In the genomic region with DNA sequence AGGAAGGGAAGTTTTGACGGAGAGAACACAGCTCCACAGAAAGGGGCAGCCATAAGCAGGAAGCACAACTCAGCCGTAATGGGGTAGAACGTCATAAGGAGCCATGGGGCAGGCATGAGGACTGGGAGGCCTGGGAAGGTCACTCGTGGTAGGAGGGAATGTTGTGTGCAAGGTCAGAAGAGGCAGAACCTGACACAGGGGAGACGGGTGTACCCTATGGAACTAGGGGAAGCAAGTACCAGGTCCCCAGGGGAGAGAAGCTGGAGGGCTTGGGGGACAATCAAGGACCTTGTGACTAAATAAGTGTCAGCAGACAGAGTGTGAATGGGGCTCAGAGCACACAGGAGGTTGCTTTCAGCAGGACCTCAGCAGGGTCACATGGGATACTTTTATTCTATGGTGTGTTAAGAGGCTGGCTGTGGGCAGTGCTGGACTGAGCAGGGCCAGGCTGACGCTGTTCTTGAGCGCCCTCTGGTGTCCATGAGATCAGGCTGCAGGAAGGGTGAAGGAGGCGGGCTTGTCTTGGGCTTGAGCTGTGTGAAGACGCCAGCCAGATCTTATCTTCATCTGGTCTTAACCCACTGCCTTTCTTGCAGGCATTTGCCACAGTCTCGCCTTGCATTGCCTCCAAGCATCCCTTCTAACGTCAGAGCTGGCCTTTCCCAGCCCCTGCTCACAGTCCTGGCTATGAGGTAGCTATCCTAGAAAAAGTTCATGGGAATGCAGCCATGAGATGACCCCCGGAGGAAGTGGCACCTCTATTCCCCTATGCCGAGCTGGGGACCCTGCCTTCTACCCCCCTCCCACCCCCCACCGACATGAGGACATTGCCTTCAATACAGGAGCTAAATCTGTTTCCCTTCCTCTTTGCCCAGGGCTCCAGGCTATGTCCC, we compare ENCODE assay signal across 8 mouse cellular contexts. TPM values are rescaled to one million over a fixed set of nuclear protein-coding genes. Genes with fewer than 3 reads are reported as not detected.
DNase-seq lines count a peak whose midpoint lies in the region; ATAC-seq and TF ChIP-seq lines count a peak whose summit lies in the region.

No protein-coding gene starts in this region.

- 0 out of 2 replicates have a peak, but pooled peaks have one; percentile 62 for ATAC-seq in erythroid progenitor cell, adult 5-6 weeks (replicated peaks; ENCODE audit: low FRiP score, poor library complexity, severe bottlenecking)
- ATAC-seq in liver, postnatal 0 days = peak; percentile 63
- ATAC-seq in neural tube, embryonic 13.5 days (ENCODE audit: low read depth) = peak; percentile 92

- H3K27me3 ChIP-seq in E14TG2a.4 (ENCODE audit: insufficient read depth, low read length) = 0 out of 2 replicates have a peak, but pooled peaks cover 16% of the 10 kb centered on the region
- no peaks in the 10 kb centered on the region for H3K27me3 ChIP-seq in liver, postnatal 0 days (ENCODE audit: insufficient read depth, low read length)
- no peaks in the 10 kb centered on the region; the same call in 1 of the 2 replicates for H3K27me3 ChIP-seq in neural tube, embryonic 13.5 days

- TF ChIP-seq EP300 in liver, postnatal 0 days (IDR thresholded peaks at IDR 0.05; ENCODE audit: low read depth) = no peak

- peak; percentile 73 for TF ChIP-seq CTCF in E14TG2a.4 (conservative IDR thresholded peaks at IDR 0.05; ENCODE audit: low read length)
- peak; percentile 58 for TF ChIP-seq CTCF in bone marrow macrophage, adult 2 months (IDR thresholded peaks at IDR 0.05; ENCODE audit: low read depth, low read length)
- TF ChIP-seq CTCF in liver, postnatal 0 days (IDR thresholded peaks at IDR 0.05; ENCODE audit: low read depth) = peak; percentile 80

- no peak overlapping the region for H3K4me2 ChIP-seq in liver, postnatal 0 days (ENCODE audit: low read depth, low read length)
- no peak overlapping the region for H3K4me2 ChIP-seq in neural tube, embryonic 13.5 days

- H3K9ac ChIP-seq in liver, postnatal 0 days (replicated peaks) = no peak overlapping the region
- H3K9ac ChIP-seq in neural tube, embryonic 13.5 days = no peak overlapping the region

- peak; percentile 52 to 78 for DNase-seq in heart, postnatal 10 days
- DNase-seq in large intestine, adult 2 months (ENCODE audit: low read depth, low spot score) = peak; percentile 38
- DNase-seq in liver, postnatal 0 days = peak; percentile 59
- peak; percentile 55 for DNase-seq in thymus, postnatal 14 days

- no peaks in the 10 kb centered on the region for H3K9me3 ChIP-seq in E14TG2a.4 (ENCODE audit: low read length)
- no peaks in the 10 kb centered on the region for H3K9me3 ChIP-seq in liver, postnatal 0 days (ENCODE audit: low read length)
- H3K9me3 ChIP-seq in neural tube, embryonic 13.5 days = no peaks in the 10 kb centered on the region

- intact Hi-C loops in heart, postnatal 10 days (cut with DNase I) = loop anchor here (2.0 kb wide), 1 partner anchor 47 kb away; no protein-coding TSS in a partner anchor

- peak overlapping the region; percentile 79 for H3K27ac ChIP-seq in bone marrow macrophage, adult 2 months (ENCODE audit: insufficient read depth, low read depth, low read length)
- no peak overlapping the region for H3K27ac ChIP-seq in liver, postnatal 0 days (ENCODE audit: low read depth)
- no peak overlapping the region for H3K27ac ChIP-seq in neural tube, embryonic 13.5 days (replicated peaks)

- no peak overlapping the region for H3K4me3 ChIP-seq in E14TG2a.4 (replicated peaks; ENCODE audit: low read length)
- no peak overlapping the region for H3K4me3 ChIP-seq in bone marrow macrophage, adult 2 months (ENCODE audit: insufficient read depth, low read length)
- H3K4me3 ChIP-seq in liver, postnatal 0 days (ENCODE audit: low read depth, low read length) = no peak overlapping the region
- H3K4me3 ChIP-seq in neural tube, embryonic 13.5 days = no peak overlapping the region

- 24% methylated on average over 14 of the region's 14 CpGs for WGBS in large intestine, adult 2 months
- WGBS in liver, postnatal 0 days (ENCODE audit: insufficient replicate concordance) = 26% methylated on average over 14 of the region's 14 CpGs
- 36% methylated on average over 14 of the region's 14 CpGs for WGBS in neural tube, embryonic 13.5 days

- H3K36me3 ChIP-seq in E14TG2a.4 (ENCODE audit: insufficient read depth, low read length) = no peaks in the 10 kb centered on the region
- no peaks in the 10 kb centered on the region for H3K36me3 ChIP-seq in liver, postnatal 0 days (replicated peaks; ENCODE audit: insufficient read depth, low read length)
- no peaks in the 10 kb centered on the region for H3K36me3 ChIP-seq in neural tube, embryonic 13.5 days

- no peak for TF ChIP-seq POLR2A in bone marrow macrophage, adult 2 months (IDR thresholded peaks at IDR 0.05; ENCODE audit: borderline replicate concordance, low read depth, low read length)

- H3K4me1 ChIP-seq in E14TG2a.4 (replicated peaks; ENCODE audit: low read depth, low read length) = peaks cover 6% of the 10 kb centered on the region
- peaks cover 27% of the 10 kb centered on the region for H3K4me1 ChIP-seq in bone marrow macrophage, adult 2 months (ENCODE audit: control insufficient read depth, insufficient read depth, low read length)
- no peaks in the 10 kb centered on the region for H3K4me1 ChIP-seq in liver, postnatal 0 days (ENCODE audit: insufficient read depth)
- H3K4me1 ChIP-seq in neural tube, embryonic 13.5 days (replicated peaks) = no peaks in the 10 kb centered on the region

RNA-seq across cellular contexts. Expression of a gene that starts 13.7 kb away (rescaled TPM):
- polyA plus RNA-seq in bone marrow macrophage, adult 2 months (2012; ENCODE audit: insufficient read depth, insufficient read length, missing spikeins) = not detected in 2 replicates
- not detected in 2 replicates for total RNA-seq in erythroid progenitor cell, adult 5-6 weeks (2015; ENCODE audit: low replicate concordance)
- not detected in 2 replicates for total RNA-seq in erythroid progenitor cell, adult 5-6 weeks (2017; ENCODE audit: low replicate concordance)
- not detected for total RNA-seq in heart, postnatal 10 days (2021)
- polyA plus RNA-seq in large intestine, adult 2 months (2012; rRNA removed) = not detected in 2 replicates
- polyA plus RNA-seq in liver, postnatal 0 days (2015; fragmentation: Nextera tagmentation; extraction: Ambion mirVana) = not detected in 2 replicates
- polyA plus RNA-seq in neural tube, embryonic 13.5 days (2015; fragmentation: Nextera tagmentation; extraction: Ambion mirVana) = not detected in 2 replicates

RNA-seq across cellular contexts. Expression of a gene that starts 30.7 kb away (rescaled TPM):
- polyA plus RNA-seq in bone marrow macrophage, adult 2 months (2012; ENCODE audit: insufficient read depth, insufficient read length, missing spikeins) = not detected in 2 replicates
- not detected in 2 replicates for total RNA-seq in erythroid progenitor cell, adult 5-6 weeks (2015; ENCODE audit: low replicate concordance)
- total RNA-seq in erythroid progenitor cell, adult 5-6 weeks (2017; ENCODE audit: low replicate concordance) = not detected in 2 replicates
- not detected for total RNA-seq in heart, postnatal 10 days (2021)
- polyA plus RNA-seq in large intestine, adult 2 months (2012; rRNA removed) = not detected in 2 replicates
- polyA plus RNA-seq in liver, postnatal 0 days (2015; fragmentation: Nextera tagmentation; extraction: Ambion mirVana) = not detected in 2 replicates
- polyA plus RNA-seq in neural tube, embryonic 13.5 days (2015; fragmentation: Nextera tagmentation; extraction: Ambion mirVana) = not detected in 2 replicates

RNA-seq across cellular contexts. Expression of a gene that starts 38.8 kb away (rescaled TPM):
- not detected in 2 replicates for polyA plus RNA-seq in bone marrow macrophage, adult 2 months (2012; ENCODE audit: insufficient read depth, insufficient read length, missing spikeins)
- total RNA-seq in erythroid progenitor cell, adult 5-6 weeks (2015; ENCODE audit: low replicate concordance) = not detected in 2 replicates
- total RNA-seq in erythroid progenitor cell, adult 5-6 weeks (2017; ENCODE audit: low replicate concordance) = not detected in 2 replicates
- total RNA-seq in heart, postnatal 10 days (2021) = not detected
- not detected in 2 replicates for polyA plus RNA-seq in large intestine, adult 2 months (2012; rRNA removed)
- not detected in 2 replicates for polyA plus RNA-seq in liver, postnatal 0 days (2015; fragmentation: Nextera tagmentation; extraction: Ambion mirVana)
- polyA plus RNA-seq in neural tube, embryonic 13.5 days (2015; fragmentation: Nextera tagmentation; extraction: Ambion mirVana) = 0.31 TPM in 1 of 2 replicates, not detected in the other

RNA-seq across cellular contexts. Expression of a gene that starts 46.7 kb away (rescaled TPM):
- polyA plus RNA-seq in bone marrow macrophage, adult 2 months (2012; ENCODE audit: insufficient read depth, insufficient read length, missing spikeins) = not detected in 2 replicates
- total RNA-seq in erythroid progenitor cell, adult 5-6 weeks (2015; ENCODE audit: low replicate concordance) = not detected in 2 replicates
- total RNA-seq in erythroid progenitor cell, adult 5-6 weeks (2017; ENCODE audit: low replicate concordance) = not detected in 2 replicates
- total RNA-seq in heart, postnatal 10 days (2021) = not detected
- polyA plus RNA-seq in large intestine, adult 2 months (2012; rRNA removed) = not detected in 2 replicates
- polyA plus RNA-seq in liver, postnatal 0 days (2015; fragmentation: Nextera tagmentation; extraction: Ambion mirVana) = not detected in 2 replicates
- polyA plus RNA-seq in neural tube, embryonic 13.5 days (2015; fragmentation: Nextera tagmentation; extraction: Ambion mirVana) = not detected in 2 replicates

RNA-seq across cellular contexts. Expression of a gene that starts 56.1 kb away (rescaled TPM):
- polyA plus RNA-seq in bone marrow macrophage, adult 2 months (2012; ENCODE audit: insufficient read depth, insufficient read length, missing spikeins) = not detected in 2 replicates
- not detected in 2 replicates for total RNA-seq in erythroid progenitor cell, adult 5-6 weeks (2015; ENCODE audit: low replicate concordance)
- total RNA-seq in erythroid progenitor cell, adult 5-6 weeks (2017; ENCODE audit: low replicate concordance) = not detected in 2 replicates
- total RNA-seq in heart, postnatal 10 days (2021) = not detected
- polyA plus RNA-seq in large intestine, adult 2 months (2012; rRNA removed) = not detected in 2 replicates
- polyA plus RNA-seq in liver, postnatal 0 days (2015; fragmentation: Nextera tagmentation; extraction: Ambion mirVana) = not detected in 2 replicates
- polyA plus RNA-seq in neural tube, embryonic 13.5 days (2015; fragmentation: Nextera tagmentation; extraction: Ambion mirVana) = not detected in 2 replicates
